Mouse (Mus musculus) CH12.LX (cell line): Measurements from ENCODE around the gene Il5.

Experiments
- CHD2 ChIP-seq: IDR thresholded peaks from 2 replicates; pipeline ENCODE4 v1.6.1; 2011; ENCODE audit warnings: low read length, improper control_type of control experiment
- CTCF ChIP-seq, 2 experiments: IDR thresholded peaks in 1 of 2; conservative IDR thresholded peaks in 1 of 2; 2 replicates each; pipeline ENCODE4 v1.5.1; 2011 to 2012; ENCODE audit warnings: low read depth in 2 of 2, low read length in 2 of 2, improper control_type of control experiment in 1 of 2, inconsistent platforms in 1 of 2, mild to moderate bottlenecking in 1 of 2, moderate library complexity in 1 of 2
- KAT2A ChIP-seq: IDR thresholded peaks from 2 replicates; pipeline ENCODE4 v1.6.1; 2012; ENCODE audit warnings: low read length, improper control_type of control experiment, inconsistent platforms; ENCODE audit not compliant: insufficient replicate concordance
- MAFK ChIP-seq: IDR thresholded peaks from 2 replicates; pipeline ENCODE4 v1.6.1; 2011; ENCODE audit warnings: low read length, improper control_type of control experiment; ENCODE audit not compliant: insufficient replicate concordance
- MYC ChIP-seq: IDR thresholded peaks from 2 replicates; pipeline ENCODE4 v1.6.1; 2011; ENCODE audit warnings: low read depth, mild to moderate bottlenecking, improper control_type of control experiment, low read length
- NELFE ChIP-seq: IDR thresholded peaks from 2 replicates; pipeline ENCODE4 v1.6.1; 2011; ENCODE audit warnings: low read depth, low read length, improper control_type of control experiment
- POLR2A ChIP-seq: IDR thresholded peaks from 2 replicates; pipeline ENCODE4 v1.6.1; 2011; ENCODE audit warnings: low read depth, mild to moderate bottlenecking, improper control_type of control experiment, low read length
- SMC3 ChIP-seq: IDR thresholded peaks from 2 replicates; pipeline ENCODE4 v1.6.1; 2011; ENCODE audit warnings: low read depth, low read length, improper control_type of control experiment
- ZC3H11A ChIP-seq: IDR thresholded peaks from 2 replicates; pipeline ENCODE4 v1.6.1; 2012; ENCODE audit warnings: low read depth, mild to moderate bottlenecking, inconsistent platforms, low read length, improper control_type of control experiment

DNA sequence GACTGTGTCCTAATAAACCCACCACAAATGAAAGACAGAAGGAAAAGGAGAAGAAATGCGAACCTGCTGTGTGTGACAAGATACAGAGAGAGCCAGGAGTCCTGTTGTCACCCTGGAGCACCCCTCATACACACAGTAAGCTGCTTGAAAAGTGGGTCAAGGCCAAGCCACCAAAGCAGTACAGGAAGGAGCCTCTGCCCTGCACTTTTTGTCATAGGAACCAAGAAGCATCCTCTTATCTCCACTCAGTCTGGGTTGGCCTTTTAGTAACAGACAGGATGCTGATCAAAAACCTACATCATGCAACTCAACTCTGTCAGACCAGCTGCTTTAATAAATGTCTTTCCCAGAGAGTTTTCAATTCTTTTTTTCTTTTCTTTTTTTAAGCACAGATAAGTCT is 893 bp upstream of the Il5 start:
- TF ChIP-seq SMC3: no peak
- TF ChIP-seq CTCF (conservative IDR thresholded peaks at IDR 0.05 in 1 of 2, IDR thresholded peaks at IDR 0.05 in 1 of 2; ENCODE audit: low read depth in 2 of 2, low read length in 2 of 2): no peak
- no peak for TF ChIP-seq CHD2
- no peak for TF ChIP-seq POLR2A
- TF ChIP-seq KAT2A: no peak
- TF ChIP-seq NELFE: no peak
- TF ChIP-seq MYC: no peak
- TF ChIP-seq MAFK: no peak
- TF ChIP-seq ZC3H11A: no peak
